ENCODE assay signal across 7 mouse cellular contexts in the genomic region with DNA sequence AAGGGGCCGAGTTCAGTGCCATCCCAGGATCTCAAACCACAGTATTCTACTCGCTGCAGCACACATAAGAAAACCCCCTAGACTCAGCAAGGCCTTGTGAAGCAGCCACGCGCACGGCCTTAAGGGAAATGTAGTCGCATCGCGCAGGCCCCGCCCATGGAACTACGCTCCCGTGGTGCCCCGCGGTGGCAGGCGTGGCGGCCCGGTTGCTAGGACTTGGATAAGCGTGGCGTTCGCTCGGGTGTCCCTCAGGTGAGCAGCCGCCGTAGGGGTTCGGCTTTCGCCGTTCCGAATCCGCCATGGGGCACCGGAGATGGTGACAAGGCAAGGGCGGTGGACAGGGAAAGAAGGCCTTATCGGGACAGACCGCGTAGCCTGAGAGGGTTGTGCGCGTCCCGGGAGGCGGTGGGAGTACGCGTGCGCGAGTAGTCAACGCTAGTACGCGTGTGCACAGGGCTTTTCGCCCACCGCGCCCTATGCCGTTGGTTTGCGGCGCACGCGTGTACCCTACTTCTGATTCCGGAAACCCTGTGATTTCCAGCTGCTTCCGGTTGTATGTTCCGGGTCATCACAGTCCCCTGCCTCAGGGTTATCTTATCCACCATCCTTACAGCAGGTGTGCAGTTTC. TPM values are rescaled to one million over a fixed set of nuclear protein-coding genes. Genes with fewer than 3 reads are reported as not detected.
A peak's percentile ranks its signal among the peaks of the same experiment; 100 is the strongest.
DNase-seq lines count a peak whose midpoint lies in the region; ATAC-seq and TF ChIP-seq lines count a peak whose summit lies in the region.

TSS of gene Scamp4 (plus strand) at position 175 of the 628 bp plus-strand sequence.
TSS of gene Adat3 (plus strand) at position 183 of the 628 bp plus-strand sequence.

- H3K27me3 ChIP-seq in embryonic facial prominence, embryonic 11.5 days (ENCODE audit: control insufficient read depth, insufficient read depth, low read length) = no peaks in the 10 kb centered on the region
- no peaks in the 10 kb centered on the region for H3K27me3 ChIP-seq in kidney, adult 2 months (replicated peaks; ENCODE audit: control insufficient read depth, insufficient read depth, low read length)
- H3K27me3 ChIP-seq in limb, embryonic 12.5 days = no peaks in the 10 kb centered on the region
- H3K27me3 ChIP-seq in midbrain, embryonic 15.5 days (replicated peaks) = no peaks in the 10 kb centered on the region
- H3K27me3 ChIP-seq in spleen, adult 2 months (ENCODE audit: control insufficient read depth, insufficient read depth, low read length) = no peaks in the 10 kb centered on the region

- no peak for TF ChIP-seq POLR2A in kidney, adult 2 months (IDR thresholded peaks at IDR 0.05; ENCODE audit: low read depth, low read length)
- TF ChIP-seq POLR2A in spleen, adult 2 months (IDR thresholded peaks at IDR 0.05; ENCODE audit: low read depth, low read length) = peak; percentile 42

- no peak for TF ChIP-seq CTCF in kidney, adult 2 months (conservative IDR thresholded peaks at IDR 0.05; ENCODE audit: insufficient read depth, insufficient read length, low read depth, low read length)
- TF ChIP-seq CTCF in spleen, adult 2 months (IDR thresholded peaks at IDR 0.05; ENCODE audit: extremely low read depth, insufficient read depth, insufficient read length, insufficient replicate concordance) = no peak

- 0 out of 2 replicates have a peak within 1 kb of the TSS, but pooled peaks have one; percentile 35 for H3K27ac ChIP-seq in embryonic facial prominence, embryonic 11.5 days (replicated peaks; ENCODE audit: low read depth, low read length)
- peak within 1 kb of the TSS; percentile 67 for H3K27ac ChIP-seq in kidney, adult 2 months (ENCODE audit: insufficient read depth, low read depth, low read length)
- H3K27ac ChIP-seq in limb, embryonic 12.5 days = peak within 1 kb of the TSS; percentile 82
- H3K27ac ChIP-seq in midbrain, embryonic 15.5 days = peak within 1 kb of the TSS; percentile 90
- peak within 1 kb of the TSS; percentile 90 for H3K27ac ChIP-seq in spleen, adult 2 months (ENCODE audit: insufficient read depth, low read length)

- H3K9me3 ChIP-seq in embryonic facial prominence, embryonic 11.5 days (replicated peaks; ENCODE audit: control insufficient read depth, low read length) = no peaks in the 10 kb centered on the region
- H3K9me3 ChIP-seq in limb, embryonic 12.5 days = no peaks in the 10 kb centered on the region
- H3K9me3 ChIP-seq in midbrain, embryonic 15.5 days = no peaks in the 10 kb centered on the region

- under 1% methylated on average over 54 of the region's 54 CpGs for WGBS in embryonic facial prominence, embryonic 11.5 days
- under 1% methylated on average over 54 of the region's 54 CpGs for WGBS in kidney, adult 2 months
- WGBS in limb, embryonic 12.5 days = under 1% methylated on average over 54 of the region's 54 CpGs
- under 1% methylated on average over 54 of the region's 54 CpGs for WGBS in midbrain, embryonic 15.5 days
- under 1% methylated on average over 54 of the region's 54 CpGs for WGBS in spleen, adult 2 months

- H3K9ac ChIP-seq in embryonic facial prominence, embryonic 11.5 days (replicated peaks; ENCODE audit: low read length) = peak within 1 kb of the TSS; percentile 68
- peak within 1 kb of the TSS; percentile 65 for H3K9ac ChIP-seq in limb, embryonic 12.5 days (replicated peaks)
- H3K9ac ChIP-seq in midbrain, embryonic 15.5 days = peak within 1 kb of the TSS; percentile 50

- peak within 1 kb of the TSS; percentile 70 for H3K4me2 ChIP-seq in embryonic facial prominence, embryonic 11.5 days (ENCODE audit: low read depth, low read length)
- H3K4me2 ChIP-seq in limb, embryonic 12.5 days = peak within 1 kb of the TSS; percentile 77
- peak within 1 kb of the TSS; percentile 69 for H3K4me2 ChIP-seq in midbrain, embryonic 15.5 days

- peak within 1 kb of the TSS; percentile 66 for H3K4me3 ChIP-seq in embryonic facial prominence, embryonic 11.5 days (ENCODE audit: low read depth, low read length)
- H3K4me3 ChIP-seq in kidney, adult 2 months (ENCODE audit: insufficient read depth, low read depth, low read length) = peak within 1 kb of the TSS; percentile 87
- H3K4me3 ChIP-seq in limb, embryonic 12.5 days (replicated peaks) = peak within 1 kb of the TSS; percentile 68
- peak within 1 kb of the TSS; percentile 70 for H3K4me3 ChIP-seq in midbrain, embryonic 15.5 days
- H3K4me3 ChIP-seq in spleen, adult 2 months (ENCODE audit: extremely low read depth, insufficient read depth, insufficient read length) = peak within 1 kb of the TSS; percentile 82

- peak; percentile 92 for ATAC-seq in embryonic facial prominence, embryonic 11.5 days (replicated peaks; ENCODE audit: insufficient number of reproducible peaks, low FRiP score, low TSS enrichment, low read depth)
- peak; percentile 94 for ATAC-seq in limb, embryonic 12.5 days (ENCODE audit: insufficient number of reproducible peaks, insufficient read depth, low FRiP score, low TSS enrichment, low read depth)
- ATAC-seq in midbrain, embryonic 15.5 days (replicated peaks) = peak; percentile 95

- peak; percentile 96 for DNase-seq in adrenal gland, postnatal 14 days
- DNase-seq in embryonic facial prominence, embryonic 11.5 days (ENCODE audit: low spot score) = peak; percentile 96
- peak; percentile 96 to 98 for DNase-seq in heart, adult 18-20 months
- DNase-seq in kidney, adult 2 months = peak; percentile 97
- peak; percentile 91 to 93 for DNase-seq in spleen, adult 2 months (ENCODE audit: low read depth in 1 of 2, low spot score in 2 of 2)

- H3K36me3 ChIP-seq in embryonic facial prominence, embryonic 11.5 days (replicated peaks; ENCODE audit: control insufficient read depth, insufficient read depth, low read depth, low read length) = peaks cover 7% of the 10 kb centered on the region
- H3K36me3 ChIP-seq in kidney, adult 2 months (ENCODE audit: control insufficient read depth, insufficient read depth, low read length) = no peaks in the 10 kb centered on the region
- H3K36me3 ChIP-seq in limb, embryonic 12.5 days = peaks cover 20% of the 10 kb centered on the region
- H3K36me3 ChIP-seq in midbrain, embryonic 15.5 days (replicated peaks) = peaks cover 13% of the 10 kb centered on the region; the same call in 1 of the 2 replicates
- peaks cover 14% of the 10 kb centered on the region for H3K36me3 ChIP-seq in spleen, adult 2 months (ENCODE audit: control insufficient read depth, insufficient read depth, low read length)

- peaks cover 7% of the 10 kb centered on the region for H3K4me1 ChIP-seq in embryonic facial prominence, embryonic 11.5 days (ENCODE audit: control insufficient read depth, insufficient read depth, low read length)
- H3K4me1 ChIP-seq in kidney, adult 2 months (ENCODE audit: control insufficient read depth, insufficient read depth, low read length) = peaks cover 8% of the 10 kb centered on the region
- peaks cover 15% of the 10 kb centered on the region for H3K4me1 ChIP-seq in limb, embryonic 12.5 days (replicated peaks)
- peaks cover 19% of the 10 kb centered on the region for H3K4me1 ChIP-seq in midbrain, embryonic 15.5 days
- H3K4me1 ChIP-seq in spleen, adult 2 months (ENCODE audit: control insufficient read depth, insufficient read depth, insufficient read length) = peaks cover 29% of the 10 kb centered on the region

RNA-seq across cellular contexts. Expression of gene Scamp4, which starts in this region (rescaled TPM):
- 44.2 and 50.5 TPM in 2 replicates for total RNA-seq in adrenal gland, postnatal 14 days (2021)
- 62.4 and 64.9 TPM in 2 replicates for polyA plus RNA-seq in embryonic facial prominence, embryonic 11.5 days (2014; fragmentation: Nextera tagmentation; extraction: Ambion mirVana)
- 10 to 100 TPM; 20.1 to 22.2 TPM for total RNA-seq in heart, adult 18-20 months (2021)
- polyA plus RNA-seq in kidney, adult 2 months (2012; rRNA removed) = 96.0 and 98.2 TPM in 2 replicates
- 62.1 and 66.0 TPM in 2 replicates for polyA plus RNA-seq in limb, embryonic 12.5 days (2016; fragmentation: Nextera tagmentation; extraction: Ambion mirVana)
- 65.0 and 66.2 TPM in 2 replicates for polyA plus RNA-seq in midbrain, embryonic 15.5 days (2015; fragmentation: Nextera tagmentation; extraction: Ambion mirVana)
- polyA plus RNA-seq in spleen, adult 2 months (2012; rRNA removed) = 94.8 and 110 TPM in 2 replicates

RNA-seq across cellular contexts. Expression of gene Adat3, which starts in this region (rescaled TPM):
- total RNA-seq in adrenal gland, postnatal 14 days (2021) = 3.1 and 4.9 TPM in 2 replicates
- polyA plus RNA-seq in embryonic facial prominence, embryonic 11.5 days (2014; fragmentation: Nextera tagmentation; extraction: Ambion mirVana) = 5.7 and 5.8 TPM in 2 replicates
- total RNA-seq in heart, adult 18-20 months (2021) = 1 to 10 TPM; 1.1 to 1.5 TPM
- 3.4 and 4.4 TPM in 2 replicates for polyA plus RNA-seq in kidney, adult 2 months (2012; rRNA removed)
- 6.1 and 9.9 TPM in 2 replicates for polyA plus RNA-seq in limb, embryonic 12.5 days (2016; fragmentation: Nextera tagmentation; extraction: Ambion mirVana)
- polyA plus RNA-seq in midbrain, embryonic 15.5 days (2015; fragmentation: Nextera tagmentation; extraction: Ambion mirVana) = 6.0 and 6.9 TPM in 2 replicates
- 17.0 and 25.7 TPM in 2 replicates for polyA plus RNA-seq in spleen, adult 2 months (2012; rRNA removed)

Comparison
In these comparisons a context has a peak if more than half of its experiments do, and no peak if none do; other contexts are left out.
1. Peak in every context shown above with its lines: DNase-seq, ATAC-seq, H3K4me3 ChIP-seq and H3K27ac ChIP-seq.
2. H3K27ac ChIP-seq: peak in every context shown above with its lines; median percentile 90 in midbrain, embryonic 15.5 days; 90 in spleen, adult 2 months; 82 in limb, embryonic 12.5 days; 67 in kidney, adult 2 months; 35 in embryonic facial prominence, embryonic 11.5 days.